Mouse (Mus musculus) midbrain, postnatal 0 days (tissue): Measurements from ENCODE around the gene Itpkb. TPM values are rescaled to one million over a fixed set of nuclear protein-coding genes. Genes with fewer than 3 reads are reported as not detected.
A peak's percentile ranks its signal among the peaks of the same experiment; 100 is the strongest.

Experiments
- ATAC-seq: fragments of 200-750 bp; cut with Nextera tagmentation; 2 replicates; pipeline ENCODE4 v1.8.0; 2017; ENCODE audit warnings: moderate number of reproducible peaks, mild to moderate bottlenecking, moderate TSS enrichment, moderate library complexity; ENCODE audit not compliant: low FRiP score
- DNase-seq: peaks from one replicate; pipeline ENCODE4 v3.0.0-alpha.2; 2015; ENCODE audit warnings: low spot score
- H3K27ac ChIP-seq: fragments of 300-500 bp; sonication (generic); 2 replicates; pipeline ENCODE4 v1.5.1; 2014; ENCODE audit warnings: low read depth, mild to moderate bottlenecking, low read length, mixed read lengths
- H3K27me3 ChIP-seq: fragments of 300-500 bp; sonication (generic); 2 replicates; pipeline ENCODE4 v1.6.1; 2014; ENCODE audit warnings: low read length, control low read depth, mixed read lengths; ENCODE audit not compliant: insufficient read depth
- H3K36me3 ChIP-seq: fragments of 300-500 bp; sonication (generic); 2 replicates; pipeline ENCODE4 v1.6.1; 2014; ENCODE audit warnings: low read length, control low read depth, mixed read lengths; ENCODE audit not compliant: insufficient read depth
- H3K4me1 ChIP-seq: fragments of 300-500 bp; sonication (generic); 2 replicates; pipeline ENCODE4 v1.6.1; 2014; ENCODE audit warnings: mild to moderate bottlenecking, control low read depth, antibody characterized with exemption, low read length, mixed read lengths; ENCODE audit not compliant: insufficient read depth
- H3K4me2 ChIP-seq: fragments of 300-500 bp; sonication (generic); 2 replicates; pipeline ENCODE4 v1.6.1; 2014; ENCODE audit warnings: low read depth, mild to moderate bottlenecking, low read length, mixed read lengths; ENCODE audit not compliant: poor library complexity, severe bottlenecking
- H3K4me3 ChIP-seq: fragments of 300-500 bp; sonication (generic); 2 replicates; pipeline ENCODE4 v1.5.1; 2014; ENCODE audit warnings: low read depth, mild to moderate bottlenecking, low read length, moderate library complexity
- H3K9ac ChIP-seq: fragments of 300-500 bp; sonication (generic); replicated peaks from 2 replicates; pipeline ENCODE4 v1.6.1; 2014; ENCODE audit warnings: mild to moderate bottlenecking, low read length, moderate library complexity, mixed read lengths; ENCODE audit not compliant: poor library complexity, severe bottlenecking
- H3K9me3 ChIP-seq: fragments of 300-500 bp; sonication (generic); 2 replicates; pipeline ENCODE4 v1.6.1; 2016; ENCODE audit warnings: low read length, control low read depth
- CTCF ChIP-seq: IDR thresholded peaks from 2 replicates; pipeline ENCODE4 v1.5.1; 2016; ENCODE audit warnings: antibody characterized with exemption, mild to moderate bottlenecking
- WGBS: fragments of 180-500 bp; shearing (Covaris S2); extraction: QIAGEN DNeasy Blood & Tissue Kit; methylation state at CpG from one replicate; pipeline ENCODE4 v1.1.7; 2014; 5-methylcytosine and 5-hydroxymethylcytosine counted together
- polyA plus RNA-seq: library from polyadenylated mRNA; unstranded; fragments of >200 nt; fragmentation: Nextera tagmentation; extraction: Ambion mirVana; gene quantifications from 2 replicates; pipeline ENCODE4 v1.2.1, GENCODE M21; 2015
- total RNA-seq: library from RNA; depleted of rRNA; stranded (reverse); fragments of >200 nt; gene quantifications from 2 replicates; pipeline ENCODE4 v1.2.3, GENCODE M21; 2014

Itpkb gene
- total and polyA plus RNA-seq, 2 experiments from 2014 or later: 2.2 to 13.9 TPM

- H3K4me1 ChIP-seq: peaks cover 2% of the 10 kb centered on the region; the same call in 1 of the 2 replicates
- no peak overlapping the region; the same call in 1 of the 2 replicates for H3K9ac ChIP-seq
- H3K4me2 ChIP-seq: peak overlapping the region; percentile 15; the same call in 1 of the 2 replicates
- DNase-seq (no peak), ATAC-seq (no peak)
- no peaks in the 10 kb centered on the region for H3K36me3 ChIP-seq
- no peak overlapping the region for H3K4me3 ChIP-seq
- no peak; the same call in 1 of the 2 replicates for TF ChIP-seq CTCF
- H3K27ac ChIP-seq: no peak overlapping the region
- WGBS: 11% methylated on average over 9 of the region's 9 CpGs
- H3K27me3 ChIP-seq: no peaks in the 10 kb centered on the region
- no peaks in the 10 kb centered on the region for H3K9me3 ChIP-seq
These were observed 104.6 kb downstream of the Itpkb start for GRCm38 (mm10) chr1:180434925-180435324.

- no peak for TF ChIP-seq CTCF
- no peaks in the 10 kb centered on the region for H3K36me3 ChIP-seq
- no peaks in the 10 kb centered on the region for H3K4me1 ChIP-seq
- H3K9me3 ChIP-seq: no peaks in the 10 kb centered on the region
- ATAC-seq: no peak
- no peak for DNase-seq
- H3K4me3 ChIP-seq: no peak overlapping the region
- no peaks in the 10 kb centered on the region for H3K27me3 ChIP-seq
- H3K27ac ChIP-seq: no peak overlapping the region
- H3K9ac ChIP-seq: no peak overlapping the region
- no peak overlapping the region for H3K4me2 ChIP-seq
- WGBS: 79% methylated on average over 4 of the region's 4 CpGs
These were observed 109.2 kb downstream of the Itpkb start for GRCm38 (mm10) chr1:180439496-180439895.

- no peak for TF ChIP-seq CTCF
- Histone ChIP-seq H3K9me3 (no peaks in the 10 kb centered on the region), H3K4me2 (no peak overlapping the region), H3K27me3 (no peaks in the 10 kb centered on the region), H3K9ac (no peak overlapping the region), H3K4me1 (no peaks in the 10 kb centered on the region), H3K27ac (no peak overlapping the region), H3K36me3 (no peaks in the 10 kb centered on the region), H3K4me3 (no peak overlapping the region)
- ATAC-seq (no peak), DNase-seq (no peak)
- 54% methylated on average over 3 of the region's 3 CpGs for WGBS
These were observed 114.1 kb downstream of the Itpkb start for GRCm38 (mm10) chr1:180444411-180444810.

- WGBS: 72% methylated on average over 2 of the region's 2 CpGs
- Histone ChIP-seq H3K27me3 (no peaks in the 10 kb centered on the region), H3K9me3 (peaks cover 5% of the 10 kb centered on the region; the same call in 1 of the 2 replicates), H3K4me2 (no peak overlapping the region), H3K4me3 (no peak overlapping the region), H3K4me1 (no peaks in the 10 kb centered on the region), H3K9ac (no peak overlapping the region), H3K36me3 (no peaks in the 10 kb centered on the region), H3K27ac (no peak overlapping the region)
- DNase-seq (no peak), ATAC-seq (no peak)
- TF ChIP-seq CTCF: no peak
These were observed 119.4 kb downstream of the Itpkb start for GRCm38 (mm10) chr1:180449641-180450040.

GRCm38 (mm10) chr1:180458274-180458673 lies 128.0 kb downstream of the Itpkb start:
- H3K36me3 ChIP-seq: no peaks in the 10 kb centered on the region
- ATAC-seq (0 out of 2 replicates have a peak, but pooled peaks have one; percentile 11), DNase-seq (peak; percentile 64)
- H3K4me2 ChIP-seq: 0 out of 2 replicates have a peak overlapping the region, but pooled peaks have one; percentile 6
- H3K9me3 ChIP-seq: no peaks in the 10 kb centered on the region
- no peaks in the 10 kb centered on the region for H3K27me3 ChIP-seq
- no peak overlapping the region for H3K4me3 ChIP-seq
- TF ChIP-seq CTCF: no peak
- no peak overlapping the region for H3K9ac ChIP-seq
- H3K4me1 ChIP-seq: peaks cover 5% of the 10 kb centered on the region; the same call in 1 of the 2 replicates
- peak overlapping the region; percentile 32; the same call in 1 of the 2 replicates for H3K27ac ChIP-seq
- 61% methylated on average over 6 of the region's 6 CpGs for WGBS

GRCm38 (mm10) chr1:180458680-180459079 lies 128.4 kb downstream of the Itpkb start:
- peak; percentile 43; the same call in 1 of the 2 replicates for ATAC-seq
- Histone ChIP-seq H3K9ac (no peak overlapping the region), H3K27ac (no peak overlapping the region), H3K4me2 (no peak overlapping the region), H3K36me3 (no peaks in the 10 kb centered on the region), H3K27me3 (no peaks in the 10 kb centered on the region), H3K9me3 (no peaks in the 10 kb centered on the region), H3K4me3 (no peak overlapping the region), H3K4me1 (peaks cover 5% of the 10 kb centered on the region; the same call in 1 of the 2 replicates)
- 71% methylated on average over 3 of the region's 3 CpGs for WGBS
- no peak for TF ChIP-seq CTCF
- peak; percentile 61 for DNase-seq
